Mouse (Mus musculus): Measurements from ENCODE around the gene 4930539E08Rik.

Gene 4930539E08Rik

GRCm38 (mm10) chr17:28930392-28931074, 15.4 kb upstream of the 4930539E08Rik start:
- peak; percentile 82 for DNase-seq (ENCODE audit: extremely low read depth, low read depth)

- DNase-seq (ENCODE audit: extremely low read depth, low read depth): no peak
These were observed 14.2 kb upstream of the 4930539E08Rik start for GRCm38 (mm10) chr17:28929369-28929768.

- no peak for DNase-seq (ENCODE audit: extremely low read depth, low read depth)
These were observed 12.9 kb upstream of the 4930539E08Rik start for GRCm38 (mm10) chr17:28928004-28928403.

- DNase-seq (ENCODE audit: extremely low read depth, low read depth): peak; percentile 71
These were observed 11.9 kb upstream of the 4930539E08Rik start for GRCm38 (mm10) chr17:28926866-28927635.

GRCm38 (mm10) chr17:28926380-28926779, 11.3 kb upstream of the 4930539E08Rik start:
- peak; percentile 62 for DNase-seq (ENCODE audit: extremely low read depth, low read depth)

- DNase-seq (ENCODE audit: extremely low read depth, low read depth): no peak
These were observed 10.0 kb upstream of the 4930539E08Rik start for GRCm38 (mm10) chr17:28924957-28925595.

- no peak for DNase-seq (ENCODE audit: extremely low read depth, low read depth)
These were observed 7.0 kb upstream of the 4930539E08Rik start for GRCm38 (mm10) chr17:28922096-28922495.

GRCm38 (mm10) chr17:28921086-28921485, 6.0 kb upstream of the 4930539E08Rik start:
- no peak for DNase-seq (ENCODE audit: extremely low read depth, low read depth)

GRCm38 (mm10) chr17:28916520-28916919, 1.4 kb upstream of the 4930539E08Rik start:
- no peak for DNase-seq (ENCODE audit: extremely low read depth, low read depth)

- no peak for DNase-seq (ENCODE audit: extremely low read depth, low read depth)
These were observed 1.2 kb downstream of the 4930539E08Rik start for GRCm38 (mm10) chr17:28913940-28914339.

- DNase-seq (ENCODE audit: extremely low read depth, low read depth): no peak
These were observed 1.9 kb downstream of the 4930539E08Rik start for GRCm38 (mm10) chr17:28913200-28913599.

GRCm38 (mm10) chr17:28910139-28910538, 5.0 kb downstream of the 4930539E08Rik start:
- no peak for DNase-seq (ENCODE audit: extremely low read depth, low read depth)

- DNase-seq (ENCODE audit: extremely low read depth, low read depth): no peak
These were observed 5.7 kb downstream of the 4930539E08Rik start for GRCm38 (mm10) chr17:28909252-28909941.

- DNase-seq (ENCODE audit: extremely low read depth, low read depth): no peak
These were observed 7.2 kb downstream of the 4930539E08Rik start for GRCm38 (mm10) chr17:28907959-28908358.

GRCm38 (mm10) chr17:28905377-28905916, 9.7 kb downstream of the 4930539E08Rik start:
- no peak for DNase-seq (ENCODE audit: extremely low read depth, low read depth)

- no peak for DNase-seq (ENCODE audit: extremely low read depth, low read depth)
These were observed 10.4 kb downstream of the 4930539E08Rik start for GRCm38 (mm10) chr17:28904546-28905376.

- DNase-seq (ENCODE audit: extremely low read depth, low read depth): no peak
These were observed 13.6 kb downstream of the 4930539E08Rik start for GRCm38 (mm10) chr17:28901559-28901958.

- DNase-seq (ENCODE audit: extremely low read depth, low read depth): no peak
These were observed 15.7 kb downstream of the 4930539E08Rik start for GRCm38 (mm10) chr17:28899427-28899826.

GRCm38 (mm10) chr17:28898249-28898648, 16.9 kb downstream of the 4930539E08Rik start:
- DNase-seq (ENCODE audit: extremely low read depth, low read depth): no peak

- no peak for DNase-seq (ENCODE audit: extremely low read depth, low read depth)
These were observed 17.3 kb downstream of the 4930539E08Rik start for GRCm38 (mm10) chr17:28897817-28898216.
